Mouse (Mus musculus) MEL (cell line): ENCODE measurements at regions not wholly inside any gene's neighbourhood (a gene's known extent, or its start where the extent isn't known, plus 50 kb on each side); places are given as distances from the start of the nearest gene placed in this dataset.

ENCODE experiments used
- DNase-seq: peaks from one replicate; pipeline ENCODE4 v3.0.0; 2011; ENCODE audit warnings: low read depth, low spot score
- H3K27ac ChIP-seq: 2 replicates; pipeline ENCODE4 v1.5.1; 2012; ENCODE audit warnings: low read depth, mild to moderate bottlenecking, control low read depth, low read length, moderate library complexity; ENCODE audit not compliant: control insufficient read depth
- H3K27me3 ChIP-seq, 2 experiments: fragments of 150-350 bp in 1 of 2; sonication (generic) in 1 of 2; 2 replicates each; pipeline ENCODE4 v1.6.1; 2012; ENCODE audit warnings: low read length in 2 of 2, mild to moderate bottlenecking in 2 of 2, improper control_type of control experiment in 1 of 2, moderate library complexity in 1 of 2; ENCODE audit not compliant: insufficient read depth in 2 of 2, control insufficient read depth in 1 of 2
- H3K36me3 ChIP-seq, 2 experiments: 2 replicates each; pipeline ENCODE4 v1.6.1; 2012 to 2014; ENCODE audit warnings: low read length in 2 of 2, improper control_type of control experiment in 1 of 2, inconsistent platforms in 1 of 2, mild to moderate bottlenecking in 1 of 2; ENCODE audit not compliant: insufficient read depth in 2 of 2, control insufficient read depth in 1 of 2
- H3K4me1 ChIP-seq, 2 experiments: fragments of 150-350 bp in 1 of 2; sonication (generic) in 1 of 2; 2 replicates each; pipeline ENCODE4 v1.6.1; 2012; ENCODE audit warnings: low read length in 2 of 2, improper control_type of control experiment in 1 of 2, mild to moderate bottlenecking in 1 of 2; ENCODE audit not compliant: insufficient read depth in 2 of 2, control insufficient read depth in 1 of 2
- H3K4me3 ChIP-seq, 2 experiments: fragments of 150-350 bp in 1 of 2; sonication (generic) in 1 of 2; 2 replicates each; pipeline ENCODE4 v1.5.1; 2012; ENCODE audit warnings: low read depth in 2 of 2, low read length in 2 of 2, mild to moderate bottlenecking in 2 of 2, moderate library complexity in 2 of 2, control low read depth in 1 of 2, improper control_type of control experiment in 1 of 2; ENCODE audit not compliant: control insufficient read depth in 1 of 2, insufficient read depth in 1 of 2
- H3K79me2 ChIP-seq: 2 replicates; pipeline ENCODE4 v1.6.1; 2012; ENCODE audit warnings: mild to moderate bottlenecking, low read length, moderate library complexity; ENCODE audit not compliant: control insufficient read depth, poor library complexity, insufficient read depth
- H3K9ac ChIP-seq: 2 replicates; pipeline ENCODE4 v1.6.1; 2012; ENCODE audit warnings: low read depth, mild to moderate bottlenecking, control low read depth, low read length, moderate library complexity; ENCODE audit not compliant: control insufficient read depth, poor library complexity, severe bottlenecking
- H3K9me3 ChIP-seq: fragments of 150-350 bp; sonication (generic); replicated peaks from 2 replicates; pipeline ENCODE4 v1.6.1; 2012; ENCODE audit warnings: mild to moderate bottlenecking, low read length, improper control_type of control experiment, moderate library complexity; ENCODE audit not compliant: insufficient read depth
- BHLHE40 ChIP-seq: IDR thresholded peaks from 2 replicates; pipeline ENCODE4 v1.6.1; 2012; ENCODE audit warnings: low read depth, mild to moderate bottlenecking, inconsistent platforms, low read length, improper control_type of control experiment, borderline replicate concordance
- CHD2 ChIP-seq: IDR thresholded peaks from 2 replicates; pipeline ENCODE4 v1.6.1; 2011; ENCODE audit warnings: low read length, improper control_type of control experiment
- CTCF ChIP-seq, 3 experiments: IDR thresholded peaks in 2 of 3; conservative IDR thresholded peaks in 1 of 3; 2 replicates each; pipeline ENCODE4 v1.5.1; 2011 to 2012; ENCODE audit warnings: low read length in 3 of 3, low read depth in 2 of 3, mild to moderate bottlenecking in 2 of 3, improper control_type of control experiment in 1 of 3, inconsistent platforms in 1 of 3, mixed read lengths in 1 of 3, moderate library complexity in 1 of 3; ENCODE audit not compliant: control insufficient read depth in 1 of 3, insufficient read depth in 1 of 3, poor library complexity in 1 of 3, severe bottlenecking in 1 of 3
- GABPA ChIP-seq: IDR thresholded peaks from 2 replicates; pipeline ENCODE4 v1.6.1; 2012; ENCODE audit warnings: low read depth, mild to moderate bottlenecking, inconsistent platforms, low read length, improper control_type of control experiment, moderate library complexity
- GATA1 ChIP-seq: IDR thresholded peaks from 2 replicates; pipeline ENCODE4 v1.6.1; 2011; ENCODE audit warnings: low read depth, low read length, improper control_type of control experiment
- HCFC1 ChIP-seq: IDR thresholded peaks from 2 replicates; pipeline ENCODE4 v1.6.1; 2012; ENCODE audit warnings: low read depth, mild to moderate bottlenecking, inconsistent platforms, low read length, improper control_type of control experiment, moderate library complexity
- MAFK ChIP-seq: IDR thresholded peaks from 2 replicates; pipeline ENCODE4 v1.6.1; 2011; ENCODE audit warnings: low read depth, mild to moderate bottlenecking, low read length, improper control_type of control experiment, borderline replicate concordance
- MAX ChIP-seq: IDR thresholded peaks from 2 replicates; pipeline ENCODE4 v1.6.1; 2011; ENCODE audit warnings: low read length, improper control_type of control experiment
- MAZ ChIP-seq: IDR thresholded peaks from 2 replicates; pipeline ENCODE4 v1.6.1; 2012; ENCODE audit warnings: low read depth, mild to moderate bottlenecking, inconsistent platforms, low read length, improper control_type of control experiment
- MEF2A ChIP-seq: IDR thresholded peaks from 2 replicates; pipeline ENCODE4 v1.6.1; 2014; ENCODE audit warnings: low read depth, mild to moderate bottlenecking, inconsistent platforms, low read length, improper control_type of control experiment; ENCODE audit not compliant: poor library complexity, insufficient replicate concordance, severe bottlenecking; ENCODE audit errors: extremely low read depth
- MXI1 ChIP-seq: IDR thresholded peaks from 2 replicates; pipeline ENCODE4 v1.6.1; 2011; ENCODE audit warnings: mild to moderate bottlenecking, low read depth, low read length, improper control_type of control experiment
- MYC ChIP-seq: IDR thresholded peaks from 2 replicates; pipeline ENCODE4 v1.6.1; 2011; ENCODE audit warnings: low read depth, mild to moderate bottlenecking, low read length, improper control_type of control experiment, moderate library complexity
- NELFE ChIP-seq: IDR thresholded peaks from 2 replicates; pipeline ENCODE4 v1.6.1; 2011; ENCODE audit warnings: low read depth, low read length, improper control_type of control experiment
- POLR2AphosphoS2 ChIP-seq: IDR thresholded peaks from 2 replicates; pipeline ENCODE4 v1.6.1; 2011; ENCODE audit warnings: low read length, improper control_type of control experiment
- RAD21 ChIP-seq: IDR thresholded peaks from 2 replicates; pipeline ENCODE4 v1.6.1; 2011; ENCODE audit warnings: mild to moderate bottlenecking, low read depth, low read length, improper control_type of control experiment
- RCOR1 ChIP-seq: IDR thresholded peaks from 2 replicates; pipeline ENCODE4 v1.6.1; 2012; ENCODE audit warnings: low read depth, mild to moderate bottlenecking, inconsistent platforms, low read length, improper control_type of control experiment
- SIN3A ChIP-seq: IDR thresholded peaks from 2 replicates; pipeline ENCODE4 v1.6.1; 2012; ENCODE audit warnings: low read length, improper control_type of control experiment, inconsistent platforms
- TAL1 ChIP-seq: IDR thresholded peaks from 2 replicates; pipeline ENCODE4 v1.6.1; 2012; ENCODE audit warnings: mild to moderate bottlenecking, inconsistent platforms, low read length, moderate library complexity, mixed read lengths
- TBP ChIP-seq: IDR thresholded peaks from 2 replicates; pipeline ENCODE4 v1.8.0; 2011; ENCODE audit warnings: low read depth, low read length, improper control_type of control experiment
- ZC3H11A ChIP-seq: IDR thresholded peaks from 2 replicates; pipeline ENCODE4 v1.6.1; 2012; ENCODE audit warnings: low read depth, mild to moderate bottlenecking, inconsistent platforms, low read length, improper control_type of control experiment
- ZKSCAN1 ChIP-seq: IDR thresholded peaks from 2 replicates; pipeline ENCODE4 v1.6.1; 2012; ENCODE audit warnings: low read depth, mild to moderate bottlenecking, inconsistent platforms, low read length, improper control_type of control experiment, moderate library complexity
- ZNF384 ChIP-seq: IDR thresholded peaks from 2 replicates; pipeline ENCODE4 v1.6.1; 2012; ENCODE audit warnings: low read depth, mild to moderate bottlenecking, inconsistent platforms, low read length, improper control_type of control experiment

DNA sequence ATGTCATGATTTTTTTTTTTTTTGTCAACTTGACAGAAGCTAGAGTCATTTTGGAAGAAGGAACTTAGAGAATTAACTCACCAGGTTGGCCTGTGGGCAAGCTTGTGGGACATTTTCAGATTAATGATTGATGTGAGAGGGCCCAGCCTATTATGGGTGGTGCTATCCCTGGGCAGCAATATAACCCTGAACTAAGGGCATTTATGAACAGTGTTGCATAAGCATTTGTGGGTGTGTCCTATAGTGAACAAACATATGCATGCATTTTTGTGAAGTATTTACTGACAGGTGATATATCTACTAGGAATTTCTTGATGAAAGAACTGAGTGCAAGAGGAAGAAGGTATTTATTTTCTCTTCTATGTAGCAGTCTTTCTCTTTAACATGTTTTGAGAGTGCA, 320.5 kb upstream of the Slc30a5 start:
- no peaks in the 10 kb centered on the region for H3K9me3 ChIP-seq
- no peak overlapping the region for H3K27ac ChIP-seq
- no peak for TF ChIP-seq NELFE
- TF ChIP-seq CTCF (IDR thresholded peaks at IDR 0.05 in 2 of 3, conservative IDR thresholded peaks at IDR 0.05 in 1 of 3; ENCODE audit: control insufficient read depth in 1 of 3, insufficient read depth in 1 of 3, low read depth in 2 of 3, low read length in 3 of 3, poor library complexity in 1 of 3, severe bottlenecking in 1 of 3): no peak
- no peak for TF ChIP-seq BHLHE40
- TF ChIP-seq HCFC1: no peak
- no peak for TF ChIP-seq GATA1
- no peak for TF ChIP-seq GABPA
- TF ChIP-seq MAFK: no peak
- no peak for TF ChIP-seq MAZ
- no peak for TF ChIP-seq ZNF384
- TF ChIP-seq TBP: no peak
- TF ChIP-seq ZKSCAN1: no peak
- no peak for TF ChIP-seq ZC3H11A
- TF ChIP-seq MAX: no peak
- no peak for TF ChIP-seq CHD2
- no peak for TF ChIP-seq MYC
- TF ChIP-seq SIN3A: no peak
- no peak for DNase-seq
- H3K36me3 ChIP-seq: no peaks in the 10 kb centered on the region
- no peak overlapping the region for H3K9ac ChIP-seq
- no peak overlapping the region for H3K4me3 ChIP-seq
- no peaks in the 10 kb centered on the region for H3K79me2 ChIP-seq
- no peaks in the 10 kb centered on the region for H3K27me3 ChIP-seq
- H3K4me1 ChIP-seq: no peaks in the 10 kb centered on the region

DNA sequence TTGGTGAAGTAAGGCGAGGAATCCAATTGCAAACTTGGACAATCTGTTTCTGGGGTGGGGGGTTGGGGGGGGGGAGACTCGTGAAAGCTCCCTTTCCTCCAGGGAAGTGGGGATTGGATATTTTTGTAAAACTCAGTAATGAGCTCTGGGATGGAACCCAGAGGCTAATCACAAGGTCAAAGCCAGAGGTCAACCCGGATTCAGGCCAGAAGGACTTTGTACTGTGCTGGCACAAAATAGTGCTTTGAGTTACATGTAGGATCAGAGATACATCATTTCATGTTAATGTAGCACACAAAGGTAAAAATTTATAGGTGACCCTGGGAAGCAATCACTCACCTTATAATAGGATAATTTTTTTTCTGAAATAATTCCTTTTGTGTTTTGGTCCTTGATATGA, 309.5 kb upstream of the Slc30a5 start:
- no peaks in the 10 kb centered on the region for H3K27me3 ChIP-seq
- H3K9ac ChIP-seq: no peak overlapping the region
- DNase-seq: no peak
- H3K4me1 ChIP-seq: no peaks in the 10 kb centered on the region
- no peaks in the 10 kb centered on the region for H3K79me2 ChIP-seq
- no peaks in the 10 kb centered on the region for H3K9me3 ChIP-seq
- no peak overlapping the region for H3K4me3 ChIP-seq
- TF ChIP-seq MEF2A (no peak), MAX (no peak), RAD21 (no peak), MYC (no peak), TAL1 (no peak), RCOR1 (no peak), POLR2AphosphoS2 (no peak), MAZ (no peak), MXI1 (no peak), MAFK (no peak)
- H3K27ac ChIP-seq: no peak overlapping the region
- no peaks in the 10 kb centered on the region for H3K36me3 ChIP-seq
